In the genomic region with DNA sequence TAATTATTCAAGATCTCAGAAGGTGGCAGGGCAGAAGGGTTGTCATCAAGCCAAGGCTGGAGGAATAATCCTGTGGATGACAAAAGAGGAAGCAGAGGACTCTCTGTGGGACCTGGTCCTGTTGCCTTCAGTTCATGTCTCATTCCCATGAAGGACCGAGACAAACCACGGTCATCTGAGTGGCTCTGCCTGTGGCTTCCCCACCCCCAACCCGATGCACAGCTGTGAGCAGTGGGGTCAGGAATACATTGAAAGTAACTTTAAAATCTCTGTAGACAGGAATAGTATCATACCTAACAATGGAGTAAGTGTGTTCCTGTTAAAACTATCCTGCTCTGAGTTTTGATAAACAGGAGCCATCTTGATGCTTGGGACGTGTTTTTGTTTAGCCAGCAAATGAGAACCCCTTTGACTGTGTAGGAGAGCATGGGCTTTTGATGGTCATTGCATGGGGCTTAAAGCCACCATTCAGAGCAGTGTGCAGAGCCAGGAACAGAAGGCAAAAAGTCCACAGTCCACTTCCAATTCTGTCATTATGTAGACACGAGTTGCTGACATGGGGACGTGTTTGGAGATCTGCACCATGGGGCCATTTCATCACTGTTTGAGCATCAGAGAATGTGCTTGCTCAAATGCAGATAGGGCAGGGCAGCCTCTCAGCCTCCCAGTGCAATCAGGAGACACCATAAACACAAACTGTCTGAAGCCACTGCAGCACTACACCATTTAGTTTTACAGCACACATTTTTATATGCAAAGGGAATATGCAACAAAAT, we compare ENCODE assay signal across 18 mouse cellular contexts.
DNase-seq lines count a peak whose midpoint lies in the region; ATAC-seq lines count a peak whose summit lies in the region.
"Had no signal": no experiment of that assay in that cellular context is flagged by ENCODE, and none has a peak within 500 bp of the region (broad histone marks: within the 10 kb centered on the region; RNA-seq: fewer than 3 reads in every experiment).

No protein-coding gene starts in this region.

- H3K4me3 ChIP-seq in heart, embryonic 14.5 days (ENCODE audit: control insufficient read depth in 1 of 2, insufficient read depth in 1 of 2, low read depth in 1 of 2, low read length in 2 of 2): no peak overlapping the region
- H3K4me3 ChIP-seq in liver, embryonic 15.5 days (replicated peaks): no peak overlapping the region
- no peak overlapping the region for H3K4me3 ChIP-seq in liver, embryonic 12.5 days
- no peak overlapping the region for H3K4me3 ChIP-seq in midbrain, embryonic 10.5 days
- no peak overlapping the region for H3K4me3 ChIP-seq in midbrain, embryonic 13.5 days (replicated peaks)
- H3K4me3 ChIP-seq: forebrain, embryonic 13.5 days; hindbrain, embryonic 13.5 days had no signal

- intact Hi-C loops in heart, postnatal 25 days (cut with DNase I): loop anchor here (5.0 kb wide), 1 partner anchor 443 kb away; no protein-coding TSS in a partner anchor

- no peak for ATAC-seq in heart, embryonic 14.5 days (ENCODE audit: insufficient number of reproducible peaks, insufficient read depth, low FRiP score, low read depth)
- ATAC-seq in liver, embryonic 15.5 days (ENCODE audit: insufficient read depth): peak; percentile 37; the same call in 1 of the 2 replicates
- ATAC-seq in liver, embryonic 12.5 days: no peak
- ATAC-seq in midbrain, embryonic 13.5 days: no peak
- ATAC-seq: CD4-positive, CD25-positive, alpha-beta regulatory T cell, adult 4 months; forebrain, embryonic 13.5 days had no signal

- H3K36me3 ChIP-seq in heart, embryonic 14.5 days (ENCODE audit: control insufficient read depth, insufficient read depth, low read length): no peaks in the 10 kb centered on the region
- no peaks in the 10 kb centered on the region for H3K36me3 ChIP-seq in liver, embryonic 15.5 days (replicated peaks)
- H3K36me3 ChIP-seq in liver, embryonic 12.5 days: no peaks in the 10 kb centered on the region
- H3K36me3 ChIP-seq in midbrain, embryonic 10.5 days: no peaks in the 10 kb centered on the region
- no peaks in the 10 kb centered on the region for H3K36me3 ChIP-seq in midbrain, embryonic 13.5 days
- H3K36me3 ChIP-seq: G1E; hindbrain, embryonic 13.5 days had no signal

- no peaks in the 10 kb centered on the region for H3K9me3 ChIP-seq in heart, embryonic 14.5 days (ENCODE audit: control insufficient read depth, low read length)
- no peaks in the 10 kb centered on the region for H3K9me3 ChIP-seq in liver, embryonic 15.5 days (replicated peaks)
- H3K9me3 ChIP-seq in liver, embryonic 12.5 days (replicated peaks): no peaks in the 10 kb centered on the region
- H3K9me3 ChIP-seq in midbrain, embryonic 10.5 days (replicated peaks): no peaks in the 10 kb centered on the region
- H3K9me3 ChIP-seq in midbrain, embryonic 13.5 days: no peaks in the 10 kb centered on the region
- H3K9me3 ChIP-seq: forebrain, embryonic 13.5 days; hindbrain, embryonic 13.5 days had no signal

- no peak overlapping the region for H3K9ac ChIP-seq in heart, embryonic 14.5 days (ENCODE audit: low read length)
- no peak overlapping the region for H3K9ac ChIP-seq in liver, embryonic 15.5 days
- H3K9ac ChIP-seq in liver, embryonic 12.5 days: no peak overlapping the region
- H3K9ac ChIP-seq in midbrain, embryonic 13.5 days (replicated peaks): no peak overlapping the region
- H3K9ac ChIP-seq: forebrain, embryonic 13.5 days; forebrain, postnatal 0 days; hindbrain, embryonic 13.5 days had no signal

- peak overlapping the region; percentile 47 to 73; a peak in 3 of 4 replicates for H3K27ac ChIP-seq in heart, embryonic 14.5 days (replicated peaks in 1 of 2; ENCODE audit: control insufficient read depth in 1 of 2, insufficient read depth in 1 of 2, low read depth in 2 of 2, low read length in 2 of 2)
- H3K27ac ChIP-seq in liver, embryonic 15.5 days (replicated peaks): no peak overlapping the region
- no peak overlapping the region for H3K27ac ChIP-seq in liver, embryonic 12.5 days
- H3K27ac ChIP-seq in midbrain, embryonic 10.5 days (replicated peaks): 0 out of 2 replicates have a peak overlapping the region, but pooled peaks have one; percentile 17
- H3K27ac ChIP-seq in midbrain, embryonic 13.5 days: no peak overlapping the region
- H3K27ac ChIP-seq: forebrain, embryonic 13.5 days; hindbrain, embryonic 13.5 days; hindbrain, postnatal 0 days had no signal

- 51% methylated on average over 6 of the region's 6 CpGs for WGBS in heart, embryonic 14.5 days
- 40% methylated on average over 6 of the region's 6 CpGs for WGBS in liver, embryonic 15.5 days (ENCODE audit: insufficient replicate concordance)
- 51% methylated on average over 6 of the region's 6 CpGs for WGBS in liver, embryonic 12.5 days (ENCODE audit: insufficient replicate concordance)
- 90% methylated on average over 6 of the region's 6 CpGs for WGBS in midbrain, embryonic 10.5 days
- WGBS in midbrain, embryonic 13.5 days: 71% methylated on average over 6 of the region's 6 CpGs

- no peaks in the 10 kb centered on the region for H3K27me3 ChIP-seq in heart, embryonic 14.5 days (ENCODE audit: control insufficient read depth, insufficient read depth, low read length)
- no peaks in the 10 kb centered on the region for H3K27me3 ChIP-seq in liver, embryonic 15.5 days
- no peaks in the 10 kb centered on the region for H3K27me3 ChIP-seq in liver, embryonic 12.5 days (replicated peaks)
- H3K27me3 ChIP-seq in midbrain, embryonic 10.5 days (ENCODE audit: low read depth, poor library complexity, severe bottlenecking): no peaks in the 10 kb centered on the region
- H3K27me3 ChIP-seq in midbrain, embryonic 13.5 days: no peaks in the 10 kb centered on the region
- H3K27me3 ChIP-seq: forebrain, embryonic 13.5 days; hindbrain, embryonic 13.5 days had no signal

- DNase-seq in cerebellum, postnatal 10 days: peak; percentile 13 to 22
- DNase-seq in cerebellum, adult 8-10 months: no peak
- no peak for DNase-seq in heart, postnatal 25 days (ENCODE audit: low spot score)
- no peak for DNase-seq in midbrain, embryonic 10.5 days (ENCODE audit: low spot score)
- DNase-seq: adrenal gland, adult 8-10 months; B cell, adult 2 months; gastrocnemius, postnatal 14 days; kidney, adult 11 months had no signal

- no peak overlapping the region for H3K4me2 ChIP-seq in heart, embryonic 14.5 days (ENCODE audit: low read length)
- no peak overlapping the region for H3K4me2 ChIP-seq in liver, embryonic 15.5 days
- no peak overlapping the region for H3K4me2 ChIP-seq in liver, embryonic 12.5 days
- no peak overlapping the region for H3K4me2 ChIP-seq in midbrain, embryonic 13.5 days (replicated peaks)
- H3K4me2 ChIP-seq: forebrain, embryonic 13.5 days; hindbrain, embryonic 13.5 days had no signal

- peaks cover 13 to 20% of the 10 kb centered on the region in 2 experiments for H3K4me1 ChIP-seq in heart, embryonic 14.5 days (ENCODE audit: control insufficient read depth in 2 of 2, insufficient read depth in 2 of 2, low read length in 2 of 2)
- H3K4me1 ChIP-seq in liver, embryonic 15.5 days (replicated peaks): no peaks in the 10 kb centered on the region
- H3K4me1 ChIP-seq in liver, embryonic 12.5 days: no peaks in the 10 kb centered on the region
- H3K4me1 ChIP-seq in midbrain, embryonic 10.5 days: peaks cover 29% of the 10 kb centered on the region
- peaks cover 22% of the 10 kb centered on the region for H3K4me1 ChIP-seq in midbrain, embryonic 13.5 days (replicated peaks)

Comparison
In these comparisons a context has a peak if more than half of its experiments do, and no peak if none do; other contexts are left out.
1. DNase-seq: peak in cerebellum, postnatal 10 days (2 of 2); none in cerebellum, adult 8-10 months (single experiment), heart, postnatal 25 days (single experiment) and midbrain, embryonic 10.5 days (single experiment).
2. H3K27ac ChIP-seq: peak in heart, embryonic 14.5 days (2 of 2) and midbrain, embryonic 10.5 days (single experiment); none in liver, embryonic 15.5 days (single experiment), liver, embryonic 12.5 days (single experiment) and midbrain, embryonic 13.5 days (single experiment).